Comparison of ENCODE assay signal across 8 mouse cellular contexts in the genomic region with DNA sequence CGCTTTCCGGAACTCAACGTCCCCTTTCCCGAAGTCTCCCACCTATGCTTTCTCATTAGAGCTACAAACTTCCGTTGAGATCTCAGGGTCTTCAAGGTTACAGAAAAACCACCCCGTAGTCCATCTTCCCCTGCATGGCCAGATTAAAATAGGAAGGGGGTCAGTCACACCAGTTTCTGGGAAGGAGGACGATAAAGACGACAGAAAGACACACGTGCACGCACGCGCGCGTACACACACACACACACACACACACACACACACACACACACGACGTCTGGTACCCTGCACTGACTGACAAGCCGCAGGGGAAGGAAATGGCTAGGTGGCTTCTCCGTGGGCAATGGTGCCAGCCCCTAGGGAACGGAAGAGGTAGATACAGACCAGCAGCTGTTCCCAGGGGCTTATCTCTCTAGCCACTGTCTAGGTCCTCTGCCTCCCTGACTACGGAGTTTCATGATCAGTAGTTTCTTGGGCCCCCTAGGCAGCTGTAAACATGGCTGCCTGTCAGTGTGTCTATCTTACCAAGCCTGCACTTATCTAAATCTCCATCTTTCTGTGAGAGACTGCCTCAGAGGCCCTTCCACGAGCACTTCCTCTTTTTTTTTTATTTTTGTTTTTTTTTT. TPM values are rescaled to one million over a fixed set of nuclear protein-coding genes. Genes with fewer than 3 reads are reported as not detected.
DNase-seq lines count a peak whose midpoint lies in the region; ATAC-seq and TF ChIP-seq lines count a peak whose summit lies in the region.

No protein-coding gene starts in this region.

- H3K79me2 ChIP-seq in heart, adult 2 months (replicated peaks; ENCODE audit: control insufficient read depth, insufficient read depth, low read length), result no peaks in the 10 kb centered on the region

- no peak for TF ChIP-seq CTCF in heart, adult 2 months (IDR thresholded peaks at IDR 0.05)
- no peak for TF ChIP-seq CTCF in bone marrow, adult 2 months (IDR thresholded peaks at IDR 0.05; ENCODE audit: control insufficient read depth, insufficient read depth, low read length)

- no peak for TF ChIP-seq EP300 in heart, adult 2 months (IDR thresholded peaks at IDR 0.05; ENCODE audit: insufficient read depth, low read depth, low read length)

- TF ChIP-seq POLR2A in heart, adult 2 months (IDR thresholded peaks at IDR 0.05; ENCODE audit: insufficient read depth, low read depth, low read length), result no peak
- no peak for TF ChIP-seq POLR2A in bone marrow, adult 2 months (IDR thresholded peaks at IDR 0.05; ENCODE audit: borderline replicate concordance, control insufficient read depth, low read depth, low read length)

- intact Hi-C loops in heart, adult 2 months (cut with DNase I), result loop anchor here (1.0 to 10.0 kb wide), 3 partner anchors 47 to 240 kb away; no protein-coding TSS in a partner anchor
- intact Hi-C loops in heart, postnatal 14 days (cut with DNase I), result loop anchor here (1.0 to 5.0 kb wide), 2 partner anchors 47 to 133 kb away; no protein-coding TSS in a partner anchor

- no peaks in the 10 kb centered on the region for H3K9me3 ChIP-seq in hindbrain, embryonic 13.5 days

- H3K4me2 ChIP-seq in hindbrain, embryonic 13.5 days, result peak overlapping the region; percentile 71

- peak overlapping the region; percentile 50 for H3K4me3 ChIP-seq in heart, adult 2 months
- H3K4me3 ChIP-seq in bone marrow, adult 2 months (replicated peaks; ENCODE audit: control insufficient read depth, low read depth, low read length), result peak overlapping the region; percentile 44
- peak overlapping the region; percentile 44 for H3K4me3 ChIP-seq in hindbrain, embryonic 13.5 days

- H3K36me3 ChIP-seq in heart, adult 2 months (ENCODE audit: control insufficient read depth, insufficient read depth, low read length), result no peaks in the 10 kb centered on the region
- H3K36me3 ChIP-seq in hindbrain, embryonic 13.5 days, result no peaks in the 10 kb centered on the region
- H3K36me3 ChIP-seq in splenic B cell, adult 2 months (ENCODE audit: control insufficient read depth, insufficient read depth, low read length, poor library complexity, severe bottlenecking), result peaks cover 12% of the 10 kb centered on the region

- peak overlapping the region; percentile 68; the same call in 1 of the 2 replicates for H3K9ac ChIP-seq in heart, adult 2 months (ENCODE audit: low read depth, low read length)
- H3K9ac ChIP-seq in hindbrain, embryonic 13.5 days, result peak overlapping the region; percentile 67; the same call in 1 of the 2 replicates

- ATAC-seq in hindbrain, embryonic 13.5 days (ENCODE audit: low FRiP score), result no peak; the same call in 1 of the 2 replicates
- ATAC-seq in megakaryocyte, adult 5-6 weeks (ENCODE audit: poor library complexity, severe bottlenecking), result peak; percentile 80

- H3K27ac ChIP-seq in heart, adult 2 months, result peak overlapping the region; percentile 16
- H3K27ac ChIP-seq in bone marrow, adult 2 months (ENCODE audit: control insufficient read depth, insufficient read depth, low read depth, low read length, poor library complexity), result no peak overlapping the region
- no peak overlapping the region for H3K27ac ChIP-seq in hindbrain, embryonic 13.5 days

- whole genome bisulfite sequencing in heart, adult 2 months, result 5% methylated on average over 21 of the region's 21 CpGs
- under 1% methylated on average over 21 of the region's 21 CpGs for WGBS in bone marrow, adult 2 months
- WGBS in hindbrain, embryonic 13.5 days, result 23% methylated on average over 21 of the region's 21 CpGs

- H3K27me3 ChIP-seq in heart, adult 2 months (ENCODE audit: control insufficient read depth, insufficient read depth, low read length), result no peaks in the 10 kb centered on the region
- peaks cover 38% of the 10 kb centered on the region for H3K27me3 ChIP-seq in hindbrain, embryonic 13.5 days
- no peaks in the 10 kb centered on the region for H3K27me3 ChIP-seq in splenic B cell, adult 2 months (ENCODE audit: control insufficient read depth, insufficient read depth, low read length, poor library complexity, severe bottlenecking)

- H3K4me1 ChIP-seq in heart, adult 2 months (ENCODE audit: control insufficient read depth, insufficient read depth, low read length), result peaks cover 1% of the 10 kb centered on the region; the same call in 1 of the 2 replicates
- H3K4me1 ChIP-seq in bone marrow, adult 2 months (ENCODE audit: control insufficient read depth, insufficient read depth, low read length), result peaks cover 2% of the 10 kb centered on the region; the same call in 1 of the 2 replicates
- peaks cover 13% of the 10 kb centered on the region for H3K4me1 ChIP-seq in hindbrain, embryonic 13.5 days (replicated peaks)

- peak; percentile 31 to 57 for DNase-seq in heart, adult 2 months
- no peak for DNase-seq in heart, postnatal 14 days
- peak; percentile 87 for DNase-seq in splenic B cell, adult 2 months (ENCODE audit: low read depth, low spot score)
- DNase-seq in layer of hippocampus, adult 11-12 months (ENCODE audit: low spot score), result no peak
- no peak for DNase-seq in right cerebral cortex, postnatal 36 days (ENCODE audit: low spot score in 2 of 2)

RNA-seq across cellular contexts. Expression of a gene that starts 6.6 kb away (rescaled TPM):
- total RNA-seq in heart, adult 2 months (2021), result 1 to 10 TPM; 1.5 to 2.0 TPM
- polyA plus RNA-seq in heart, adult 2 months (2012; rRNA removed), result 2.4 and 4.6 TPM in 2 replicates
- total RNA-seq in heart, postnatal 14 days (2021), result 1 to 10 TPM; 1.5 to 1.8 TPM
- polyA plus RNA-seq in bone marrow, adult 2 months (2011; ENCODE audit: insufficient read depth, insufficient read length, low replicate concordance, missing spikeins), result 39.1 and 140 TPM in 2 replicates
- 0.45 and 1.5 TPM in 2 replicates for polyA plus RNA-seq in hindbrain, embryonic 13.5 days (2015; fragmentation: Nextera tagmentation; extraction: Ambion mirVana)
- total RNA-seq in megakaryocyte, adult 5-6 weeks (2015), result 638 and 660 TPM in 2 replicates
- total RNA-seq in megakaryocyte, adult 5-6 weeks (2017), result 1,192 and 1,305 TPM in 2 replicates

RNA-seq across cellular contexts. Expression of a gene that starts 20.6 kb away (rescaled TPM):
- total RNA-seq in heart, adult 2 months (2021), result 10 to 100 TPM; 13.1 to 15.6 TPM
- 33.4 and 42.1 TPM in 2 replicates for polyA plus RNA-seq in heart, adult 2 months (2012; rRNA removed)
- total RNA-seq in heart, postnatal 14 days (2021), result 10 to 100 TPM; 21.3 to 23.7 TPM
- polyA plus RNA-seq in bone marrow, adult 2 months (2011; ENCODE audit: insufficient read depth, insufficient read length, low replicate concordance, missing spikeins), result 13.6 and 18.5 TPM in 2 replicates
- 43.2 and 44.5 TPM in 2 replicates for polyA plus RNA-seq in hindbrain, embryonic 13.5 days (2015; fragmentation: Nextera tagmentation; extraction: Ambion mirVana)
- 5.6 and 9.3 TPM in 2 replicates for total RNA-seq in megakaryocyte, adult 5-6 weeks (2015)
- 8.6 and 15.4 TPM in 2 replicates for total RNA-seq in megakaryocyte, adult 5-6 weeks (2017)

RNA-seq across cellular contexts. Expression of a gene that starts 22.1 kb away (rescaled TPM):
- 10 to 100 TPM; 31.6 to 32.8 TPM for total RNA-seq in heart, adult 2 months (2021)
- polyA plus RNA-seq in heart, adult 2 months (2012; rRNA removed), result 16.2 and 29.9 TPM in 2 replicates
- total RNA-seq in heart, postnatal 14 days (2021), result 10 to 100 TPM; 41.8 to 47.1 TPM
- 22.8 and 34.5 TPM in 2 replicates for polyA plus RNA-seq in bone marrow, adult 2 months (2011; ENCODE audit: insufficient read depth, insufficient read length, low replicate concordance, missing spikeins)
- 68.8 and 71.7 TPM in 2 replicates for polyA plus RNA-seq in hindbrain, embryonic 13.5 days (2015; fragmentation: Nextera tagmentation; extraction: Ambion mirVana)
- total RNA-seq in megakaryocyte, adult 5-6 weeks (2015), result 27.7 and 38.0 TPM in 2 replicates
- 39.9 and 48.4 TPM in 2 replicates for total RNA-seq in megakaryocyte, adult 5-6 weeks (2017)

RNA-seq across cellular contexts. Expression of a gene that starts 32.2 kb away (rescaled TPM):
- 10 to 100 TPM; 18.1 to 20.3 TPM for total RNA-seq in heart, adult 2 months (2021)
- 19.9 and 26.9 TPM in 2 replicates for polyA plus RNA-seq in heart, adult 2 months (2012; rRNA removed)
- 10 to 100 TPM; 18.9 to 21.1 TPM for total RNA-seq in heart, postnatal 14 days (2021)
- 17.1 and 36.3 TPM in 2 replicates for polyA plus RNA-seq in bone marrow, adult 2 months (2011; ENCODE audit: insufficient read depth, insufficient read length, low replicate concordance, missing spikeins)
- polyA plus RNA-seq in hindbrain, embryonic 13.5 days (2015; fragmentation: Nextera tagmentation; extraction: Ambion mirVana), result 5.7 and 7.1 TPM in 2 replicates
- total RNA-seq in megakaryocyte, adult 5-6 weeks (2015), result 34.6 and 39.9 TPM in 2 replicates
- total RNA-seq in megakaryocyte, adult 5-6 weeks (2017), result 30.8 and 31.9 TPM in 2 replicates

RNA-seq across cellular contexts. Expression of a gene that starts 45.3 kb away (rescaled TPM):
- not detected for total RNA-seq in heart, adult 2 months (2021)
- 0.06 TPM in 1 of 2 replicates, not detected in the other for polyA plus RNA-seq in heart, adult 2 months (2012; rRNA removed)
- total RNA-seq in heart, postnatal 14 days (2021), result not detected
- polyA plus RNA-seq in bone marrow, adult 2 months (2011; ENCODE audit: insufficient read depth, insufficient read length, low replicate concordance, missing spikeins), result not detected in 2 replicates
- 0.14 and 0.22 TPM in 2 replicates for polyA plus RNA-seq in hindbrain, embryonic 13.5 days (2015; fragmentation: Nextera tagmentation; extraction: Ambion mirVana)
- total RNA-seq in megakaryocyte, adult 5-6 weeks (2015), result not detected in 2 replicates
- total RNA-seq in megakaryocyte, adult 5-6 weeks (2017), result not detected in 2 replicates

Comparison
In these comparisons a context has a peak if more than half of its experiments do, and no peak if none do; other contexts are left out.
1. DNase-seq: peak in heart, adult 2 months (2 of 2) and splenic B cell, adult 2 months (single experiment); none in heart, postnatal 14 days (0 of 2), layer of hippocampus, adult 11-12 months (single experiment) and right cerebral cortex, postnatal 36 days (0 of 2).
2. RNA of a gene that starts 6.6 kb away (total RNA-seq): 638 to 1,305 TPM in megakaryocyte, adult 5-6 weeks; 1.5 to 2.0 TPM in heart, adult 2 months and 1.5 to 1.8 TPM in heart, postnatal 14 days; every median in the first group is over 100 times any median in the second.
3. Peak in every context shown above with its lines, with median percentiles within 50 percentile points of each other: H3K4me3 ChIP-seq.